Mouse (Mus musculus) Muller cell, postnatal 12 days (primary cell): ENCODE measurements at regions not wholly inside any gene's neighbourhood (a gene's known extent, or its start where the extent isn't known, plus 50 kb on each side); places are given as distances from the start of the nearest gene placed in this dataset.

Experiments
- DNase-seq: peaks from one replicate; pipeline ENCODE4 v3.0.0-alpha.2; 2015; ENCODE audit errors: inconsistent ontology term

- no peak for DNase-seq
Observed at GRCm38 (mm10) chr15:67301024-67301423, 800.3 kb upstream of the Lrrc6 start.

- no peak for DNase-seq
Observed at GRCm38 (mm10) chr15:67294797-67295196, 794.1 kb upstream of the Lrrc6 start.

- no peak for DNase-seq
Observed at GRCm38 (mm10) chr15:67289749-67290148, 789.0 kb upstream of the Lrrc6 start.

GRCm38 (mm10) chr15:67284941-67285340 lies 784.2 kb upstream of the Lrrc6 start:
- peak; percentile 42 for DNase-seq

- no peak for DNase-seq
Observed at GRCm38 (mm10) chr15:67283275-67283972, 782.7 kb upstream of the Lrrc6 start.

- DNase-seq = no peak
Observed at GRCm38 (mm10) chr15:67278869-67279268, 778.2 kb upstream of the Lrrc6 start.

GRCm38 (mm10) chr15:67275058-67275457 lies 774.3 kb upstream of the Lrrc6 start:
- DNase-seq = no peak

GRCm38 (mm10) chr15:67272397-67272796 lies 771.7 kb upstream of the Lrrc6 start:
- DNase-seq = peak; percentile 86

GRCm38 (mm10) chr15:67263723-67264122 lies 763.0 kb upstream of the Lrrc6 start:
- DNase-seq = no peak

GRCm38 (mm10) chr15:67263313-67263712 lies 762.6 kb upstream of the Lrrc6 start:
- no peak for DNase-seq

GRCm38 (mm10) chr15:67262269-67262668 lies 761.6 kb upstream of the Lrrc6 start:
- DNase-seq = no peak

- DNase-seq = no peak
Observed at GRCm38 (mm10) chr15:67260666-67261065, 760.0 kb upstream of the Lrrc6 start.

- DNase-seq = no peak
Observed at GRCm38 (mm10) chr15:67249147-67249546, 748.4 kb upstream of the Lrrc6 start.

GRCm38 (mm10) chr15:67248471-67248870 lies 747.8 kb upstream of the Lrrc6 start:
- DNase-seq = no peak

- no peak for DNase-seq
Observed at GRCm38 (mm10) chr15:67245658-67246268, 745.1 kb upstream of the Lrrc6 start.

- peak; percentile 76 for DNase-seq
Observed at GRCm38 (mm10) chr15:67244908-67245657, 744.4 kb upstream of the Lrrc6 start.

GRCm38 (mm10) chr15:67235107-67235785 lies 734.5 kb upstream of the Lrrc6 start:
- no peak for DNase-seq

GRCm38 (mm10) chr15:67229359-67229758 lies 728.6 kb upstream of the Lrrc6 start:
- DNase-seq = peak; percentile 84

- DNase-seq = no peak
Observed at GRCm38 (mm10) chr15:67228633-67229032, 727.9 kb upstream of the Lrrc6 start.

GRCm38 (mm10) chr15:67227456-67228164 lies 726.9 kb upstream of the Lrrc6 start:
- peak; percentile 79 for DNase-seq

- no peak for DNase-seq
Observed at GRCm38 (mm10) chr15:67226900-67227299, 726.2 kb upstream of the Lrrc6 start.
